Mouse (Mus musculus) embryonic facial prominence, embryonic 13.5 days (tissue): ENCODE results near the gene Prox2. TPM values are rescaled to one million over a fixed set of nuclear protein-coding genes. Genes with fewer than 3 reads are reported as not detected.
A peak's percentile ranks its signal among the peaks of the same experiment; 100 is the strongest.

Experiments
- ATAC-seq: fragments of 200-750 bp; cut with Nextera tagmentation; 2 replicates; pipeline ENCODE4 v1.8.0; 2017; ENCODE audit warnings: low read depth; ENCODE audit not compliant: insufficient number of reproducible peaks, insufficient read depth, low FRiP score, low TSS enrichment
- H3K27ac ChIP-seq: fragments of 300-500 bp; sonication (generic); 2 replicates; pipeline ENCODE4 v1.5.1; 2015; ENCODE audit warnings: moderate library complexity, mild to moderate bottlenecking, inconsistent platforms
- H3K27me3 ChIP-seq: fragments of 300-500 bp; sonication (generic); 2 replicates; pipeline ENCODE4 v1.6.1; 2015; ENCODE audit warnings: mild to moderate bottlenecking, inconsistent platforms
- H3K36me3 ChIP-seq: fragments of 300-500 bp; sonication (generic); 2 replicates; pipeline ENCODE4 v1.6.1; 2015; ENCODE audit warnings: mild to moderate bottlenecking, inconsistent platforms
- H3K4me1 ChIP-seq: fragments of 300-500 bp; sonication (generic); 2 replicates; pipeline ENCODE4 v1.6.1; 2015; ENCODE audit warnings: inconsistent platforms
- H3K4me2 ChIP-seq: fragments of 300-500 bp; sonication (generic); 2 replicates; pipeline ENCODE4 v1.6.1; 2015; ENCODE audit warnings: moderate library complexity, mild to moderate bottlenecking, inconsistent platforms
- H3K4me3 ChIP-seq: fragments of 300-500 bp; sonication (generic); 2 replicates; pipeline ENCODE4 v1.5.1; 2015; ENCODE audit warnings: mild to moderate bottlenecking, inconsistent platforms
- H3K9ac ChIP-seq: fragments of 300-500 bp; sonication (generic); 2 replicates; pipeline ENCODE4 v1.6.1; 2015; ENCODE audit warnings: mild to moderate bottlenecking, inconsistent platforms
- H3K9me3 ChIP-seq: fragments of 300-500 bp; sonication (generic); 2 replicates; pipeline ENCODE4 v1.6.1; 2016; ENCODE audit warnings: inconsistent platforms
- WGBS: fragments of 180-500 bp; shearing (Covaris S2); methylation state at CpG from one replicate; pipeline ENCODE4 v1.1.7; 2015; ENCODE audit warnings: mixed read lengths; 5-methylcytosine and 5-hydroxymethylcytosine counted together
- polyA plus RNA-seq: library from polyadenylated mRNA; unstranded; fragments of >200 nt; fragmentation: Nextera tagmentation; extraction: Ambion mirVana; gene quantifications from 2 replicates; pipeline ENCODE4 v1.2.1, GENCODE M21; 2015

Gene Prox2
- polyA plus RNA-seq, 1 experiment from 2014 or later, result 2.9 TPM

DNA sequence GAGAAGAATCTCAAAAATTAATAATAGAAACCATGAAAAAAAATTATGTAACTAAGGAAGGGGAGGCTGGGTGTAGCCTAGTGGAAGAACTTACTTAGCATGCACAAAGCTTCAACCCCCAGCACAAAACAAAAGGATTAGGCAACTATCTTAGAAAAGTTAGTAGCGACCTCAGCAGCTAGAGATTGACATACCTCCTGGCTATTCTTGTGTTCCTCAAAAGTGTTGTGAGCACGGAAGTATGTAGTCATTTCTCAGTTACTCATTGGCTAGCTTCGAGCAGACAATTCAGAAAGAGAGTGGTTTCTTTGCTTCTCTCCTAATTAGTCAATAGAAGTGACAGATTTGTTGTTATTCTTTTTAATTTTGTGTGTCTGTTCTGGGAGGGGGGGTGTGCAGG, 1.9 kb downstream of the Prox2 start:
- no peak overlapping the region for H3K4me2 ChIP-seq
- no peak overlapping the region for H3K27ac ChIP-seq
- 0 out of 2 replicates have a peak, but pooled peaks cover 3% of the 10 kb centered on the region for H3K36me3 ChIP-seq
- no peaks in the 10 kb centered on the region for H3K27me3 ChIP-seq
- no peak overlapping the region for H3K9ac ChIP-seq
- WGBS, result 61% methylated on average over 3 of the region's 3 CpGs
- no peaks in the 10 kb centered on the region for H3K9me3 ChIP-seq
- no peak overlapping the region for H3K4me3 ChIP-seq
- no peak for ATAC-seq
- peaks cover 38% of the 10 kb centered on the region for H3K4me1 ChIP-seq

DNA sequence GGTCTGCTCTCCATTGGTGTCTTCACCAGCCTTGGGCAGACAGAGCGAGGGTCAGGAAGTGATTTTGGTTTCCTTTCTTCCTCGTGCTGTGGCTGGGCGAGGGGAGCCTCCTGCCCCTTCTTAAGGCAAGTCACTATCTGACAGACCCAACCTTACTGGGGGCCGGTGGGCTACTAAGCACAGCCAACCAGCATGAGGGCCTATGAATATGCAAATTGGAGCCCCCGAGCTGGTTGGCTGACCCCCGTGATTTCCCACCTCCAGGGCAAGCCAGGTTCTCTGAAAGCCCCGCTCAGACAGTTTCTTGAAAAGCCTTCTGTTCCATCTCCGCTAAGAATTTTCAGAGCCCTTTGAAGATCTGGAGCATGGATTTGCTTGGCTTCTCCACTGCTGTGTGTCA, 4.3 kb downstream of the Prox2 start:
- WGBS, result 2% methylated on average over 8 of the region's 8 CpGs
- H3K9ac ChIP-seq, result no peak overlapping the region
- H3K36me3 ChIP-seq, result no peaks in the 10 kb centered on the region
- ATAC-seq, result no peak
- H3K4me1 ChIP-seq, result peaks cover 20% of the 10 kb centered on the region
- H3K9me3 ChIP-seq, result no peaks in the 10 kb centered on the region
- no peak overlapping the region for H3K27ac ChIP-seq
- 0 out of 2 replicates have a peak overlapping the region, but pooled peaks have one; percentile 14 for H3K4me3 ChIP-seq
- peak overlapping the region; percentile 47 for H3K4me2 ChIP-seq
- H3K27me3 ChIP-seq, result no peaks in the 10 kb centered on the region

DNA sequence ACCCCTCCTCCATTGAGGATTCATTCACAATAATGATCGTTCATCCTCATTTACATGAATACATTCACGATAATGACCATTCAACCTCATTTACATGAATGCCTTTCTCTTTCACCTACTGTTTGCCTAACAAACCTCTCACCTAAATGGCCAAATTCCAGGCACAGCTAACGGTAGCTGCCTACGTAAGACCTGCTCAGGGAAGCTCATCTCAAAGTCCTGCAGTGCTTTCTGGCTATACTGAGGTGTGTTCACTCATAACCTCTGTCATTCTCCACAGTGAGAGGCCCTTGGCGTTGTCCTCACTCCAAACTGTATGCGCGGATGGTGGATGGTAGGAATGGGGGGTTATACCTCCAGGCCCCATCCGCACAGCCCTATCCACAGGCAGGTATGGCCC, 5.8 kb downstream of the Prox2 start:
- Histone ChIP-seq H3K9ac (no peak overlapping the region), H3K27ac (no peak overlapping the region), H3K36me3 (no peaks in the 10 kb centered on the region), H3K4me1 (peaks cover 19% of the 10 kb centered on the region), H3K4me3 (no peak overlapping the region), H3K4me2 (no peak overlapping the region), H3K9me3 (no peaks in the 10 kb centered on the region), H3K27me3 (no peaks in the 10 kb centered on the region)
- no peak for ATAC-seq
- WGBS, result 92% methylated on average over 8 of the region's 8 CpGs

DNA sequence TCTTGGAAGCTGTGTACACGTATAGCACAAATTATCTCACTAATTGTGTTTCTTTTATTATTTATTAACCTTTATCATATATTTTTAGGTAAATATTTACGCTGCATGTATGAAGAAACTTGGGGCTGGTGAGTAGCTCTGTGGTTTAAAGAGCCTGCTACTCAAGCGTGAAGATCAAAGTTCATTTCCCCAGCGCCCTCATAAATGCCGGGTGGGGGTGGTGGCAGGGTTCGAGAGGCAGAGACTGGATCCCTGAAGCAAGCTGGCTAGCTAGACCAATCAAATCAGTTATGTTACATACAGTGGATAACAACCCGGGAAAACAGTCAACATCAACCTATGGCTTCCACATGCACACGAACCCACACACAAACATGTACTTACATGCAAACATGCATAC, 7.5 kb downstream of the Prox2 start:
- Histone ChIP-seq H3K4me3 (no peak overlapping the region), H3K9ac (no peak overlapping the region), H3K9me3 (no peaks in the 10 kb centered on the region), H3K27ac (no peak overlapping the region), H3K27me3 (no peaks in the 10 kb centered on the region), H3K4me2 (no peak overlapping the region), H3K4me1 (peaks cover 10% of the 10 kb centered on the region), H3K36me3 (no peaks in the 10 kb centered on the region)
- no peak for ATAC-seq
- WGBS, result 79% methylated on average over 8 of the region's 8 CpGs

DNA sequence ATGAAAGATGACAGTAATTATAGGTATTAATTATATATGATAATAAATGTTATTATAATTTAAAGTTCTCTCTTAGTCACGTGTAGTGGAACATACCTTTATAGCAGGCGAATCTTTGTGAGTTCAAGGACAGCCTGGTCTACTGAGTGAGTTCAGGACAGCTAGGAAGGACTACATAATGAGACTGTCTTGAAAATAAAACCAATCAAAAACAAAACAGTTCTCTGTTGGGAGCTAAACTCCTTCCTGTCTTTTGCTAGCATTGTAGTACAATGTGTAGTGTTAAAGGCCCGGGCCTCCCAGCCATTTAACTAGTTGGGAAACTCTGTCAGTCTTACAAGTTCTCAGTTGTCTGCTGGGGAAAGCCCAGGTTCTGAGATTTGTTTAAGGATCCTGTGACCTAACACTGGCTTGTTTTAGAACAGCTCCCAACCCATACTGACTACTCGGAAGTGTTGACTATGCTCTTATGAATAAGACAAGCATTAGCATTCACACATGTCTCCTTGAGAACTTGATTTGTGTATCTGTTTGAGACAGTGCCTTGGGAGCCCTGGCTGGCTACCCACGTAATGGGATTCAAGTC, 8.9 kb downstream of the Prox2 start:
- WGBS, result 75% methylated on average over 5 of the region's 5 CpGs
- ATAC-seq, result no peak

DNA sequence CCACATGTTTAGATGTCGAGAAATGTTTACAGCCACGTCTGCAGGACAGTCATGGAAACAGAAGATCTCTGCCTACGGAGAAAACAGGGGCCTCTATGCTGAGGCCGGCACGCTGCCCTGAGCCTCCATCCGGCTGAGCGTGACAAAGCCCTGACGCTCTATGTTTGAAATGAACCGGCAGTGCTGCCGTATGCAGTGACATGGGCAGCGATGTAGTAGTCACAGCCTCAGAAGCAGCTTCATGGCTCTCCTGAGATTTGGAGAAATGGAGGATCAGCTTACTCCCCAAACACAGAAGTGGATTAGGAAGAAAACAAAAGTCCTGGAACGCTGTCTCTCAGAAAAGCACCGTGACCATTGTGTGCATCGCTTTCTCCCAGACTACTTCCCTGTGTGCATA, 9.6 kb downstream of the Prox2 start:
- 48% methylated on average over 14 of the region's 14 CpGs for WGBS
- Histone ChIP-seq H3K4me1 (peaks cover 3% of the 10 kb centered on the region), H3K4me3 (no peak overlapping the region), H3K27me3 (no peaks in the 10 kb centered on the region), H3K9me3 (no peaks in the 10 kb centered on the region), H3K9ac (no peak overlapping the region), H3K36me3 (no peaks in the 10 kb centered on the region), H3K27ac (no peak overlapping the region), H3K4me2 (no peak overlapping the region)
- no peak for ATAC-seq

More for the DNA sequence above, 8.9 kb downstream of the Prox2 start:
- no peak overlapping the region for H3K4me3 ChIP-seq
- no peak overlapping the region for H3K4me2 ChIP-seq
- H3K9ac ChIP-seq, result no peak overlapping the region
- H3K27ac ChIP-seq, result no peak overlapping the region
- H3K9me3 ChIP-seq, result no peaks in the 10 kb centered on the region
- peaks cover 8% of the 10 kb centered on the region for H3K4me1 ChIP-seq
- H3K36me3 ChIP-seq, result no peaks in the 10 kb centered on the region
- H3K27me3 ChIP-seq, result no peaks in the 10 kb centered on the region

DNA sequence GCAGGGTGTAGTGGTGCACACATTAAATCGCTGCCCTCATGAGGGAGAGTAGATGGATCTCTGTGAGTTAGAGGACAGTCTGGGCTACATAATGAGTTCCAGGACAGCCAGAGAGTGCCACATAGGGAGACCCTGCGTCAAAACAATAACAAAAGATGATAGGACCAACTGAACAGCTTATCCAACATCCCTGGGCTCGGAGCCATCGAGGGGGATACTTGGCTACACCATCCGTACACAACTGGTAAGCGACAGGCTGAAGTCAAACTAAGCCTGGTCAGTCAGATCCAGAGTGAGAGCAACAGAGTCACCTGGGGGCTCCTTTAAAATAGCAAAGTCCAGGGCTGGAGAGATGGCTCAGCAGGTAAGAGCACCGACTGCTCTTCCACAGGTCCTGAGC, 14.7 kb downstream of the Prox2 start:
- Histone ChIP-seq H3K4me1 (peaks cover 23% of the 10 kb centered on the region), H3K9me3 (no peaks in the 10 kb centered on the region), H3K27ac (no peak overlapping the region), H3K27me3 (no peaks in the 10 kb centered on the region), H3K4me3 (no peak overlapping the region), H3K9ac (no peak overlapping the region), H3K4me2 (no peak overlapping the region), H3K36me3 (no peaks in the 10 kb centered on the region)
- 85% methylated on average over 7 of the region's 7 CpGs for WGBS
- no peak for ATAC-seq

DNA sequence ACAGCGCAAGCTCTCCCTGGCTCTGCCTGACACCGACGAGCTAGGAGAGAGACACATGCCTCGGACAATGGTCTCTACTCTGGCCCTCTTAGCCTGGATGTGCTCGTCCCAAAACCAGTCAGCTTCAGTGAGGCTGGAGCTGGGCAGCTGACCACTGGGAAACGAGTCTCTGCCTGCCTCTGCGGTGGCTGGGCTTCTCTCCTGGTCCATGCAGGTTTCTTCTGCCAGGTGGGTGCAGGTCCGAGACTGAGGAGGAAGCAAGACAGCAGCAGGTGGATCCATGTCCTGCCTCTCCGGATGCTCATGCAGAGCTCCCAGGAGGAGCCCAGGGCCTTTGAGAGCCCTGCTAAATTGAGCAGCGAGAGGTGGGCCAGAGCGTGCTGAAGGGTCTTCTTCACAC, 15.4 kb downstream of the Prox2 start:
- WGBS, result 88% methylated on average over 11 of the region's 11 CpGs
- no peak overlapping the region for H3K9ac ChIP-seq
- peak overlapping the region; percentile 65; the same call in 1 of the 2 replicates for H3K27ac ChIP-seq
- H3K36me3 ChIP-seq, result 0 out of 2 replicates have a peak, but pooled peaks cover 3% of the 10 kb centered on the region
- no peak for ATAC-seq
- no peak overlapping the region for H3K4me2 ChIP-seq
- H3K4me1 ChIP-seq, result peaks cover 23% of the 10 kb centered on the region
- no peaks in the 10 kb centered on the region for H3K27me3 ChIP-seq
- no peak overlapping the region for H3K4me3 ChIP-seq
- H3K9me3 ChIP-seq, result no peaks in the 10 kb centered on the region

DNA sequence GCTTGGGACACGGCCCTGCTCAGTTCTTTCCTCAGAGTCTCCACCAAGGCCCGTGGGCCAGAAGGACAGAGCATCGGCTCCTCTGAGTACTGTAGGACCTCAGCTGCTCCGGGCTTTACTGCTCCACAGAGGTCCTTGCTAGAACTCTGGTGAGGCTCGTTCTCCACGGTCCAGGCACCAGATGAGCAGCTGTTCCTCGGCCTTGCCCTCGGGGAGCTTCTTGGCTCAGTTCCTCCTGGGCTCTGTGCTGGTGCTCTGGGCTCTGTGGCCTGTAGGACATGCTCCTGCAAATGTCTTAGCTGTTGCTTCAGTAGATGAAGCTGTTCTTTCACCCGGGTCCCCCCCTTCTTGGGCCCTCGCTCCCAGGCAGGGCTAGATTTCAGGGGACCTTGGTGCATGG, 15.9 kb downstream of the Prox2 start:
- Histone ChIP-seq H3K9ac (0 out of 2 replicates have a peak overlapping the region, but pooled peaks have one; percentile 7), H3K9me3 (no peaks in the 10 kb centered on the region), H3K27ac (peak overlapping the region; percentile 65; the same call in 1 of the 2 replicates), H3K4me3 (no peak overlapping the region), H3K4me1 (peaks cover 23% of the 10 kb centered on the region), H3K27me3 (no peaks in the 10 kb centered on the region), H3K36me3 (peaks cover 5% of the 10 kb centered on the region; the same call in 1 of the 2 replicates), H3K4me2 (no peak overlapping the region)
- ATAC-seq, result no peak
- whole genome bisulfite sequencing, result 67% methylated on average over 10 of the region's 10 CpGs

DNA sequence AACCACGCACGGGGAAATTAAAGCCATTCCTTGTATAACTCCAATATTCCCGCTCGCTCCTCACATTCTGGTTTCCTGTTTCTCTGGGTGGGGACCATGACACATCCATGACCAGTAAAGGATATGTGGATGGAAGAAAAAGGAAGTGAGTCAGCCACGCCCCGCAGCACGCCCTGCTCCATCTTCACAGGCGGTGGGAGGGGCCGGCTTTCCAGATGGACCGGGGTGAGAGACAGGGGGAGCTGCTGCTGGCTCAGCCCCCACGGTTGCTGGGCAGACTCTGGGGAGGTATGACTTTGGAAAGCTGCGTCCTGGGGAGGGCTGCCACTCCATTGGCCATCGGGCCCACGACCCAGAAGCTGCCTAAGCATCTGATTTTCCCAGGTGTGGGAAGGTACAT, 16.5 kb downstream of the Prox2 start:
- H3K27me3 ChIP-seq, result no peaks in the 10 kb centered on the region
- H3K27ac ChIP-seq, result peak overlapping the region; percentile 65; the same call in 1 of the 2 replicates
- peak overlapping the region; percentile 14; the same call in 1 of the 2 replicates for H3K4me2 ChIP-seq
- peaks cover 11% of the 10 kb centered on the region for H3K36me3 ChIP-seq
- no peak for ATAC-seq
- 0 out of 2 replicates have a peak overlapping the region, but pooled peaks have one; percentile 7 for H3K9ac ChIP-seq
- H3K9me3 ChIP-seq, result no peaks in the 10 kb centered on the region
- H3K4me3 ChIP-seq, result no peak overlapping the region
- peaks cover 23% of the 10 kb centered on the region for H3K4me1 ChIP-seq
- WGBS, result 18% methylated on average over 14 of the region's 14 CpGs

DNA sequence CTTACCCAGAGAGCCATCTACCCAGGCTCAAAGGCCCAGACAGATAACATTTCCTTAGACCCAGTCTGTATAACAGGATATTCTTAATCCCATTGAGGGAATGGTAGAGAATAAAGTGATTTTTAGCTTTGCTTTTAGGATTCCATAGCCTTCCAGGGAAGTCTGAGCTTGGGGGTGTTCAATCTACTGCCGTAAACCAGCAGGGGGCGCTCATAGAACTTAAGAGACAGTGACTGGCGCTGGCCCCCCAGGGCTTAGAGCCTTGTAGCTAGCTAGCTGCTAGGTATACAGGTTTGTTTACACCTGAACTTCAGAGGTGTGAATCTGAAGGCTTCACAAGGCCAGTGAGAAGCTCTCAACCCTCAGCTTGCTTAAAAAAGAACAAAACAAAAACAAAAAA, 18.3 kb downstream of the Prox2 start:
- H3K9ac ChIP-seq, result peak overlapping the region; percentile 16; the same call in 1 of the 2 replicates
- no peak overlapping the region for H3K4me3 ChIP-seq
- peaks cover 29% of the 10 kb centered on the region for H3K36me3 ChIP-seq
- H3K4me1 ChIP-seq, result peaks cover 23% of the 10 kb centered on the region
- 11% methylated on average over 3 of the region's 3 CpGs for WGBS
- H3K27ac ChIP-seq, result no peak overlapping the region
- ATAC-seq, result no peak
- no peak overlapping the region for H3K4me2 ChIP-seq
- no peaks in the 10 kb centered on the region for H3K27me3 ChIP-seq
- H3K9me3 ChIP-seq, result no peaks in the 10 kb centered on the region

DNA sequence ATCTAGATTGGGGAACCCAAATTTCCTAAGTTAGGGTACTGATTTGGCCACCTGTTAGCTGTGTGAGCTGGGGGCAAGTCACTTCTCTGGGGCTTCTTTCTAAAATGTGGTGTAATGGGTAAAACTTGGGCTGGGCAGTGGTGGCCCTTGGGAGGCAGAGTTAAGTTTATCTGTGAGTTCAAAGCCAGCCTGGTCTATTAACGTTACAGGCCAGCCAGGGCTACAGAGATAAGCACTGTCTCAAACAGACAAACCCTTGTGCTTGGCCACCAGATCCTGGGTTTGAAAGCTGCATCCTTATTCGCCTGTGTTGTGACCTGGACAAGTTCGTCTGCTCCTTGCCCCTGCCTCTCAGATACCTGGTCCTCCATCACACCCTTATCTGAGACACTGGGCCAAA, 19.4 kb downstream of the Prox2 start:
- H3K36me3 ChIP-seq, result peaks cover 40% of the 10 kb centered on the region
- no peak overlapping the region for H3K4me3 ChIP-seq
- H3K9me3 ChIP-seq, result no peaks in the 10 kb centered on the region
- no peak overlapping the region for H3K9ac ChIP-seq
- H3K27ac ChIP-seq, result no peak overlapping the region
- H3K4me1 ChIP-seq, result peaks cover 23% of the 10 kb centered on the region
- no peak overlapping the region for H3K4me2 ChIP-seq
- 83% methylated on average over 3 of the region's 3 CpGs for WGBS
- no peak for ATAC-seq
- no peaks in the 10 kb centered on the region for H3K27me3 ChIP-seq
